Comparison of ENCODE assay signal across 29 mouse cellular contexts in the genomic region with DNA sequence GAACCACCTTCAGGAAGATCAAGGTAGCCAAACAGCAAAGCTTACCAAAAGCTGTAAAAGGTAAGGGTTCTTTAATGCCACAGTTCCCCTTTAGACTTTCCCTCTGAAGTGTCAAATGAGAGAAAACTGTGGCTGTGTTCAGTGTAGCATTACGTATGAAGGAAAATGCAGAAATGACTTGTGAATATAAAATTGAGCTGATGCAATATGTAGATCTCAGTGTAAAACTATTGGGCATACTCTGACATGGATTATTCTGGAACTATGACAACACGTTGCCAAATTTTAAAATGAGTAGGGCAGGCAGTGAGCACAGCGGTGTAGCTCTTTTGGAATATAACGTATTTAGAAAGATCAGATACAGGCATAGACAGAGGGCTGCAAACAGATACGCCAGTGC. TPM values are rescaled to one million over a fixed set of nuclear protein-coding genes. Genes with fewer than 3 reads are reported as not detected.
A peak's percentile ranks its signal among the peaks of the same experiment; 100 is the strongest.
DNase-seq lines count a peak whose midpoint lies in the region; ATAC-seq and TF ChIP-seq lines count a peak whose summit lies in the region.
"Had no signal": no experiment of that assay in that cellular context is flagged by ENCODE, and none has a peak within 500 bp of the region (broad histone marks: within the 10 kb centered on the region; RNA-seq: fewer than 3 reads in every experiment).

No protein-coding gene starts in this region.

- H3K27ac ChIP-seq in CH12.LX (ENCODE audit: insufficient read depth, low read depth) = peak overlapping the region; percentile 90
- no peak overlapping the region for H3K27ac ChIP-seq in midbrain, embryonic 10.5 days (replicated peaks)
- no peak overlapping the region for H3K27ac ChIP-seq in hindbrain, embryonic 11.5 days (ENCODE audit: low read depth, low read length)
- H3K27ac ChIP-seq: embryonic facial prominence, embryonic 10.5 days; embryonic facial prominence, embryonic 12.5 days; forebrain, embryonic 13.5 days; forebrain, embryonic 15.5 days had no signal

- H3K36me3 ChIP-seq in CH12.LX (replicated peaks in 1 of 2; ENCODE audit: control insufficient read depth in 1 of 2, insufficient read depth in 1 of 2, low read length in 1 of 2) = no peaks in the 10 kb centered on the region
- no peaks in the 10 kb centered on the region for H3K36me3 ChIP-seq in midbrain, embryonic 10.5 days
- H3K36me3 ChIP-seq in hindbrain, embryonic 11.5 days (ENCODE audit: control insufficient read depth, insufficient read depth, low read length) = no peaks in the 10 kb centered on the region
- H3K36me3 ChIP-seq: embryonic facial prominence, embryonic 10.5 days; embryonic facial prominence, embryonic 12.5 days; forebrain, embryonic 15.5 days had no signal

- H3K9ac ChIP-seq in CH12.LX (ENCODE audit: insufficient read depth, low read depth) = peak overlapping the region; percentile 47
- H3K9ac ChIP-seq in hindbrain, embryonic 11.5 days (ENCODE audit: low read depth, low read length) = no peak overlapping the region
- H3K9ac ChIP-seq: embryonic facial prominence, embryonic 12.5 days; forebrain, embryonic 13.5 days; forebrain, embryonic 15.5 days; forebrain, postnatal 0 days had no signal

- DNase-seq in 416B (ENCODE audit: low read depth) (peak; percentile 42), CH12.LX (ENCODE audit: extremely low read depth) (peak; percentile 60)
- no peak for DNase-seq in yolk sac, embryonic 10.5 days (ENCODE audit: low spot score)
- no peak for DNase-seq in midbrain, embryonic 10.5 days (ENCODE audit: low spot score)
- no peak for DNase-seq in lung, postnatal 4 days
- no peak for DNase-seq in hindbrain, embryonic 11.5 days (ENCODE audit: low spot score)
- DNase-seq: adrenal gland, adult 8-10 months; adrenal gland, postnatal 14 days; adrenal gland, postnatal 36 days; B cell, adult 2 months; cerebellum, adult 11-12 months; cerebellum, adult 2 months; cerebellum, adult 9-10 months; cerebellum, postnatal 10 days; cerebellum, postnatal 25 days; forebrain, postnatal 0 days had no signal

- WGBS in midbrain, embryonic 10.5 days = 94% methylated on average over 5 of the region's 5 CpGs
- WGBS in hindbrain, embryonic 11.5 days = 89% methylated on average over 5 of the region's 5 CpGs

- H3K4me2 ChIP-seq in CH12.LX (ENCODE audit: insufficient read depth, low read depth, poor library complexity, severe bottlenecking) = peak overlapping the region; percentile 24; the same call in 1 of the 2 replicates
- H3K4me2 ChIP-seq in hindbrain, embryonic 11.5 days (replicated peaks; ENCODE audit: low read depth, low read length) = no peak overlapping the region
- H3K4me2 ChIP-seq: embryonic facial prominence, embryonic 12.5 days; forebrain, embryonic 13.5 days; forebrain, embryonic 15.5 days had no signal

- TF ChIP-seq POLR2A in CH12.LX (IDR thresholded peaks at IDR 0.05; ENCODE audit: low read depth, low read length) = no peak

- peak; percentile 70 for TF ChIP-seq EP300 in CH12.LX (IDR thresholded peaks at IDR 0.05; ENCODE audit: low read length)

- H3K4me1 ChIP-seq in CH12.LX (ENCODE audit: control insufficient read depth in 1 of 2, insufficient read depth in 2 of 2) = peaks cover 16 to 47% of the 10 kb centered on the region in 2 experiments
- no peaks in the 10 kb centered on the region for H3K4me1 ChIP-seq in midbrain, embryonic 10.5 days
- no peaks in the 10 kb centered on the region for H3K4me1 ChIP-seq in hindbrain, embryonic 11.5 days (replicated peaks; ENCODE audit: control insufficient read depth, insufficient read depth, low read length)
- H3K4me1 ChIP-seq: embryonic facial prominence, embryonic 10.5 days; embryonic facial prominence, embryonic 12.5 days; forebrain, embryonic 13.5 days; forebrain, embryonic 15.5 days had no signal

- no peak; the same call in 1 of the 2 replicates for TF ChIP-seq RAD21 in CH12.LX (IDR thresholded peaks at IDR 0.05; ENCODE audit: low read depth, low read length)

- TF ChIP-seq CTCF in CH12.LX (conservative IDR thresholded peaks at IDR 0.05 in 1 of 2, IDR thresholded peaks at IDR 0.05 in 1 of 2; ENCODE audit: low read depth in 2 of 2, low read length in 2 of 2) = no peak

- no peak overlapping the region for H3K4me3 ChIP-seq in CH12.LX (replicated peaks in 1 of 3; ENCODE audit: low read depth in 2 of 3, low read length in 2 of 3, poor library complexity in 1 of 3)
- H3K4me3 ChIP-seq in midbrain, embryonic 10.5 days = no peak overlapping the region
- no peak overlapping the region for H3K4me3 ChIP-seq in hindbrain, embryonic 11.5 days (ENCODE audit: low read depth, low read length)
- H3K4me3 ChIP-seq: embryonic facial prominence, embryonic 10.5 days; embryonic facial prominence, embryonic 12.5 days; forebrain, embryonic 13.5 days; forebrain, embryonic 15.5 days had no signal

- peak; percentile 68 for ATAC-seq in granulocyte monocyte progenitor cell, adult 5-6 weeks (replicated peaks; ENCODE audit: poor library complexity, severe bottlenecking)
- peak; percentile 50 for ATAC-seq in megakaryocyte progenitor cell, adult 5-6 weeks (replicated peaks; ENCODE audit: poor library complexity)
- no peak for ATAC-seq in hindbrain, embryonic 11.5 days (ENCODE audit: low FRiP score)
- ATAC-seq: activated CD4-positive, CD25-positive, alpha-beta regulatory T cell, adult 4 months; CD4-positive, CD25-positive, alpha-beta regulatory T cell, adult 4 months; forebrain, embryonic 13.5 days; forebrain, embryonic 15.5 days; forebrain, postnatal 0 days; Patski had no signal

- H3K27me3 ChIP-seq in CH12.LX (replicated peaks) = no peaks in the 10 kb centered on the region
- no peaks in the 10 kb centered on the region for H3K27me3 ChIP-seq in midbrain, embryonic 10.5 days (ENCODE audit: low read depth, poor library complexity, severe bottlenecking)
- H3K27me3 ChIP-seq in hindbrain, embryonic 11.5 days (ENCODE audit: control insufficient read depth, insufficient read depth, low read length) = no peaks in the 10 kb centered on the region
- H3K27me3 ChIP-seq: embryonic facial prominence, embryonic 12.5 days; forebrain, embryonic 13.5 days; forebrain, embryonic 15.5 days; Patski had no signal

- no peaks in the 10 kb centered on the region for H3K9me3 ChIP-seq in CH12.LX (replicated peaks; ENCODE audit: low read length)
- no peaks in the 10 kb centered on the region for H3K9me3 ChIP-seq in midbrain, embryonic 10.5 days (replicated peaks)
- no peaks in the 10 kb centered on the region for H3K9me3 ChIP-seq in hindbrain, embryonic 11.5 days (ENCODE audit: control insufficient read depth, low read length)
- H3K9me3 ChIP-seq: embryonic facial prominence, embryonic 10.5 days; embryonic facial prominence, embryonic 12.5 days; forebrain, embryonic 13.5 days; forebrain, embryonic 15.5 days had no signal

- dilution Hi-C loops in CH12.LX (cut with MboI; ENCODE audit: extremely low pct_ligation_motif_present, extremely low pct_unique_long_range_greater_than_20kb, low sequenced_read_pairs) = no loop called here

- in situ Hi-C loops in CH12.LX (cut with MboI; ENCODE audit: low pct_ligation_motif_present, low pct_unique_long_range_greater_than_20kb, low sequenced_read_pairs) = no loop called here

- H3K79me2 ChIP-seq in CH12.LX (replicated peaks; ENCODE audit: control insufficient read depth, extremely low read depth, insufficient read depth, poor library complexity, severe bottlenecking) = no peaks in the 10 kb centered on the region

TF ChIP-seq in CH12.LX, 34 proteins besides CTCF, POLR2A, EP300 and RAD21:
- TF ChIP-seq ZC3H11A (IDR thresholded peaks at IDR 0.05; ENCODE audit: low read depth, low read length) = no peak
- peak; percentile 62; the same call in 1 of the 2 replicates for TF ChIP-seq CHD1 (IDR thresholded peaks at IDR 0.05; ENCODE audit: low read depth, low read length)
- peak; percentile 22; the same call in 1 of the 2 replicates for TF ChIP-seq JUN (IDR thresholded peaks at IDR 0.05; ENCODE audit: insufficient read depth, low read depth, low read length)
- 0 out of 2 replicates have a peak, but pooled peaks have one; percentile 53 for TF ChIP-seq MAFK (IDR thresholded peaks at IDR 0.05; ENCODE audit: insufficient replicate concordance, low read length)
- TF ChIP-seq MEF2A (IDR thresholded peaks at IDR 0.05; ENCODE audit: borderline replicate concordance, low read depth, low read length) = 0 out of 2 replicates have a peak, but pooled peaks have one; percentile 37
- peak; percentile 33 for TF ChIP-seq BHLHE40 (IDR thresholded peaks at IDR 0.05; ENCODE audit: low read depth, low read length)
- TF ChIP-seq TBP (conservative IDR thresholded peaks at IDR 0.05; ENCODE audit: low read depth, low read length) = no peak
- 0 out of 2 replicates have a peak, but pooled peaks have one; percentile 52 for TF ChIP-seq E2F4 (IDR thresholded peaks at IDR 0.05; ENCODE audit: insufficient replicate concordance, low read depth, low read length)
- peak; percentile 17; the same call in 1 of the 2 replicates for TF ChIP-seq MAX (IDR thresholded peaks at IDR 0.05; ENCODE audit: low read length)
- peak; percentile 44; the same call in 1 of the 2 replicates for TF ChIP-seq IRF4 (IDR thresholded peaks at IDR 0.05; ENCODE audit: low read depth, low read length)
- no peak; the same call in 1 of the 2 replicates for TF ChIP-seq ZNF384 (IDR thresholded peaks at IDR 0.05; ENCODE audit: low read depth, low read length)
- no peak for TF ChIP-seq MAZ (IDR thresholded peaks at IDR 0.05; ENCODE audit: low read depth, low read length)
- TF ChIP-seq NELFE (IDR thresholded peaks at IDR 0.05; ENCODE audit: low read depth, low read length) = no peak
- TF ChIP-seq RCOR1 (conservative IDR thresholded peaks at IDR 0.05; ENCODE audit: low read depth, low read length) = 0 out of 2 replicates have a peak, but pooled peaks have one; percentile 34
- peak; percentile 47; the same call in 1 of the 2 replicates for TF ChIP-seq JUND (conservative IDR thresholded peaks at IDR 0.05; ENCODE audit: low read depth, low read length)

RNA-seq across cellular contexts. Expression of a gene that starts 40.1 kb away (rescaled TPM):
- total RNA-seq in CH12.LX (2012; rRNA removed) (3.5 and 12.9 TPM in 2 replicates), CH12.LX (2014; rRNA removed) (1.2 TPM in 2 replicates)
- polyA plus RNA-seq in CH12.LX (2012; ENCODE audit: insufficient read length, low read depth) = not detected in 2 replicates
- 0.96 and 10.4 TPM in 2 replicates for total RNA-seq in granulocyte monocyte progenitor cell, adult 5-6 weeks (2014; fragmentation: Nextera tagmentation)
- total RNA-seq in granulocyte monocyte progenitor cell, adult 5-6 weeks (2017) = 0.39 and 2.6 TPM in 2 replicates
- 0.86 and 1.4 TPM in 2 replicates for total RNA-seq in megakaryocyte progenitor cell, adult 5-6 weeks (2015)
- total RNA-seq in megakaryocyte progenitor cell, adult 5-6 weeks (2017) = 0.07 and 2.7 TPM in 2 replicates
- 0.07 TPM in 1 of 2 replicates, not detected in the other for polyA plus RNA-seq in midbrain, embryonic 10.5 days (2016; fragmentation: Nextera tagmentation; extraction: Ambion mirVana)
- not detected in 2 replicates for polyA plus RNA-seq in hindbrain, embryonic 11.5 days (2014; fragmentation: Nextera tagmentation; extraction: Ambion mirVana)
- total RNA-seq: adrenal gland, adult 18-20 months; adrenal gland, adult 8-10 months; adrenal gland, postnatal 14 days; adrenal gland, postnatal 36 days; ES-E14; forebrain, postnatal 0 days had no signal
- polyA plus RNA-seq: cerebellum, adult 2 months; cortical plate, adult 2 months; embryonic facial prominence, embryonic 10.5 days; embryonic facial prominence, embryonic 12.5 days; forebrain, embryonic 11.5 days; forebrain, embryonic 13.5 days; forebrain, embryonic 15.5 days; forebrain, postnatal 0 days had no signal

Comparison
In these comparisons a context has a peak if more than half of its experiments do, and no peak if none do; other contexts are left out.
1. DNase-seq: peak in 416B (single experiment) and CH12.LX (single experiment); none in yolk sac, embryonic 10.5 days (single experiment), midbrain, embryonic 10.5 days (single experiment), lung, postnatal 4 days (0 of 2) and hindbrain, embryonic 11.5 days (single experiment).